11 mouse cellular contexts compared by ENCODE assay signal in genomic region chr13:32660294-32660693, GRCm38 (mm10).
DNase-seq lines count a peak whose midpoint lies in the region; ATAC-seq lines count a peak whose summit lies in the region.
"Had no signal": no experiment of that assay in that cellular context is flagged by ENCODE, and none has a peak within 500 bp of the region (broad histone marks: within the 10 kb centered on the region; RNA-seq: fewer than 3 reads in every experiment).

No protein-coding gene starts in this region.

- no peak overlapping the region for H3K4me2 ChIP-seq in kidney, embryonic 14.5 days (replicated peaks; ENCODE audit: low read depth, low read length)
- H3K4me2 ChIP-seq in limb, embryonic 13.5 days (replicated peaks): no peak overlapping the region
- no peak overlapping the region for H3K4me2 ChIP-seq in hindbrain, embryonic 11.5 days (replicated peaks; ENCODE audit: low read depth, low read length)
- H3K4me2 ChIP-seq: forebrain, embryonic 15.5 days had no signal

- H3K27me3 ChIP-seq in kidney, embryonic 14.5 days (ENCODE audit: control insufficient read depth, insufficient read depth, low read length): no peaks in the 10 kb centered on the region
- H3K27me3 ChIP-seq in limb, embryonic 13.5 days: 0 out of 2 replicates have a peak, but pooled peaks cover under 1% of the 10 kb centered on the region
- H3K27me3 ChIP-seq in hindbrain, embryonic 11.5 days (ENCODE audit: control insufficient read depth, insufficient read depth, low read length): no peaks in the 10 kb centered on the region
- H3K27me3 ChIP-seq: forebrain, embryonic 15.5 days had no signal

- H3K4me3 ChIP-seq in kidney, embryonic 14.5 days (ENCODE audit: low read length): no peak overlapping the region
- no peak overlapping the region for H3K4me3 ChIP-seq in limb, embryonic 13.5 days
- no peak overlapping the region for H3K4me3 ChIP-seq in hindbrain, embryonic 11.5 days (ENCODE audit: low read depth, low read length)
- H3K4me3 ChIP-seq: forebrain, embryonic 15.5 days; left cerebral cortex, adult 2 months; megakaryocyte, embryonic 14.5 days had no signal

- no peaks in the 10 kb centered on the region for H3K9me3 ChIP-seq in kidney, embryonic 14.5 days (ENCODE audit: control insufficient read depth, low read length)
- H3K9me3 ChIP-seq in limb, embryonic 13.5 days: no peaks in the 10 kb centered on the region
- H3K9me3 ChIP-seq in hindbrain, embryonic 11.5 days (ENCODE audit: control insufficient read depth, low read length): no peaks in the 10 kb centered on the region
- H3K9me3 ChIP-seq: forebrain, embryonic 15.5 days; megakaryocyte, embryonic 14.5 days had no signal

- ATAC-seq in kidney, embryonic 14.5 days (ENCODE audit: low FRiP score, low TSS enrichment): no peak
- ATAC-seq in limb, embryonic 13.5 days (ENCODE audit: low FRiP score, low read depth): no peak
- no peak for ATAC-seq in hindbrain, embryonic 11.5 days (ENCODE audit: low FRiP score)
- ATAC-seq: forebrain, embryonic 15.5 days had no signal

- intact Hi-C loops in left cerebral cortex, postnatal 10 days (cut with DNase I): loop anchor here (5.0 kb wide), 1 partner anchor 858 kb away; no protein-coding TSS in a partner anchor

- 29% methylated on average over 4 of the region's 4 CpGs for WGBS in kidney, embryonic 14.5 days
- WGBS in limb, embryonic 13.5 days: 36% methylated on average over 4 of the region's 4 CpGs
- 59% methylated on average over 4 of the region's 4 CpGs for WGBS in hindbrain, embryonic 11.5 days

- H3K27ac ChIP-seq in kidney, embryonic 14.5 days (ENCODE audit: low read depth, low read length): no peak overlapping the region
- 0 out of 2 replicates have a peak overlapping the region, but pooled peaks have one; percentile 52 for H3K27ac ChIP-seq in limb, embryonic 13.5 days
- no peak overlapping the region for H3K27ac ChIP-seq in hindbrain, embryonic 11.5 days (ENCODE audit: low read depth, low read length)
- H3K27ac ChIP-seq: forebrain, embryonic 15.5 days; left cerebral cortex, adult 2 months had no signal

- DNase-seq in kidney, adult 18-20 months: peak; percentile 3
- DNase-seq in NIH3T3 (ENCODE audit: low read depth): peak; percentile 14
- DNase-seq in heart, adult 9 months (ENCODE audit: low spot score in 2 of 2): peak; percentile 35 to 54
- DNase-seq in hindbrain, embryonic 11.5 days (ENCODE audit: low spot score): no peak
- no peak for DNase-seq in left cerebral cortex, postnatal 10 days (ENCODE audit: extremely low spot score in 1 of 2, low spot score in 2 of 2)
- no peak for DNase-seq in cerebellum, postnatal 14 days

- no peaks in the 10 kb centered on the region for H3K4me1 ChIP-seq in kidney, embryonic 14.5 days (ENCODE audit: control insufficient read depth, insufficient read depth, low read length)
- H3K4me1 ChIP-seq in limb, embryonic 13.5 days: peaks cover 9% of the 10 kb centered on the region
- no peaks in the 10 kb centered on the region for H3K4me1 ChIP-seq in hindbrain, embryonic 11.5 days (replicated peaks; ENCODE audit: control insufficient read depth, insufficient read depth, low read length)
- H3K4me1 ChIP-seq: forebrain, embryonic 15.5 days had no signal

- no peaks in the 10 kb centered on the region for H3K36me3 ChIP-seq in kidney, embryonic 14.5 days (ENCODE audit: control insufficient read depth, insufficient read depth, low read length)
- H3K36me3 ChIP-seq in limb, embryonic 13.5 days: no peaks in the 10 kb centered on the region
- no peaks in the 10 kb centered on the region for H3K36me3 ChIP-seq in hindbrain, embryonic 11.5 days (ENCODE audit: control insufficient read depth, insufficient read depth, low read length)
- H3K36me3 ChIP-seq: forebrain, embryonic 15.5 days had no signal

- no peak overlapping the region for H3K9ac ChIP-seq in kidney, embryonic 14.5 days (ENCODE audit: low read depth, low read length)
- H3K9ac ChIP-seq in limb, embryonic 13.5 days: no peak overlapping the region
- no peak overlapping the region for H3K9ac ChIP-seq in hindbrain, embryonic 11.5 days (ENCODE audit: low read depth, low read length)
- H3K9ac ChIP-seq: forebrain, embryonic 15.5 days had no signal

Comparison
In these comparisons a context has a peak if more than half of its experiments do, and no peak if none do; other contexts are left out.
1. DNase-seq: peak in kidney, adult 18-20 months (single experiment), NIH3T3 (single experiment) and heart, adult 9 months (2 of 2); none in hindbrain, embryonic 11.5 days (single experiment), left cerebral cortex, postnatal 10 days (0 of 2) and cerebellum, postnatal 14 days (0 of 2).